Mouse (Mus musculus) cortical plate, adult 2 months (tissue): ENCODE data around the gene Gm10277.

Experiments used
- CTCF ChIP-seq: fragments of 200-500 bp; IDR thresholded peaks from 2 replicates; pipeline ENCODE4 v1.5.1; 2011; ENCODE audit warnings: mild to moderate bottlenecking, control low read depth, low read length; ENCODE audit not compliant: insufficient read depth; ENCODE audit errors: extremely low read depth
- POLR2A ChIP-seq: fragments of 200-500 bp; IDR thresholded peaks from 2 replicates; pipeline ENCODE4 v1.6.1; 2011; ENCODE audit warnings: mild to moderate bottlenecking, low read length, control low read depth; ENCODE audit not compliant: insufficient read depth; ENCODE audit errors: extremely low read depth

- TF ChIP-seq POLR2A (no peak), CTCF (no peak)
These were observed 9.6 kb downstream of the Gm10277 start for GRCm38 (mm10) chr11:77777937-77778336.
